Mouse (Mus musculus) CH12.LX (cell line): ENCODE measurements around the gene Fam72a. TPM values are rescaled to one million over a fixed set of nuclear protein-coding genes. Genes with fewer than 3 reads are reported as not detected.

Experiments used
- DNase-seq: peaks from one replicate; pipeline ENCODE4 v3.0.0-alpha.2; 2013; ENCODE audit errors: extremely low read depth
- H3K27ac ChIP-seq: 2 replicates; pipeline ENCODE4 v1.5.1; 2012; ENCODE audit warnings: low read depth, mild to moderate bottlenecking, control low read depth, moderate library complexity; ENCODE audit not compliant: insufficient read depth
- H3K27me3 ChIP-seq: replicated peaks from 2 replicates; pipeline ENCODE3; 2012; ENCODE audit warnings: inconsistent platforms
- H3K36me3 ChIP-seq, 2 experiments: replicated peaks in 1 of 2; 2 replicates each; pipeline versions ENCODE3 to v1.6.1; 2012; ENCODE audit warnings: inconsistent platforms in 1 of 2, low read length in 1 of 2, mild to moderate bottlenecking in 1 of 2, mixed read lengths in 1 of 2, moderate library complexity in 1 of 2; ENCODE audit not compliant: control insufficient read depth in 1 of 2, insufficient read depth in 1 of 2
- H3K4me1 ChIP-seq, 2 experiments: 2 replicates each; pipeline ENCODE4 v1.6.1; 2012; ENCODE audit warnings: inconsistent platforms in 1 of 2, moderate library complexity in 1 of 2; ENCODE audit not compliant: insufficient read depth in 2 of 2, control insufficient read depth in 1 of 2
- H3K4me2 ChIP-seq: 2 replicates; pipeline ENCODE4 v1.6.1; 2012; ENCODE audit warnings: low read depth, mild to moderate bottlenecking, control low read depth; ENCODE audit not compliant: poor library complexity, insufficient read depth, severe bottlenecking
- H3K4me3 ChIP-seq, 3 experiments: fragments of 150-350 bp in 1 of 3; sonication (generic) in 1 of 3; replicated peaks in 1 of 3; 2 replicates each; pipeline versions ENCODE3 to v1.5.1; 2011 to 2012; ENCODE audit warnings: low read depth in 2 of 3, low read length in 2 of 3, mild to moderate bottlenecking in 2 of 3, moderate library complexity in 2 of 3, control low read depth in 1 of 3, improper control_type of control experiment in 1 of 3, inconsistent platforms in 1 of 3, mixed read lengths in 1 of 3; ENCODE audit not compliant: poor library complexity in 1 of 3
- H3K79me2 ChIP-seq: replicated peaks from 2 replicates; pipeline ENCODE4 v1.6.1; 2012; ENCODE audit warnings: mild to moderate bottlenecking, moderate library complexity; ENCODE audit not compliant: control insufficient read depth, poor library complexity, insufficient read depth, severe bottlenecking; ENCODE audit errors: extremely low read depth
- H3K9ac ChIP-seq: 2 replicates; pipeline ENCODE4 v1.6.1; 2012; ENCODE audit warnings: low read depth, mild to moderate bottlenecking, control low read depth, moderate library complexity; ENCODE audit not compliant: insufficient read depth
- H3K9me3 ChIP-seq: replicated peaks from 2 replicates; pipeline ENCODE3; 2012; ENCODE audit warnings: low read length, inconsistent platforms, mixed read lengths
- ELF1 ChIP-seq: IDR thresholded peaks from 2 replicates; pipeline ENCODE4 v1.6.1; 2014; ENCODE audit warnings: low read depth, mild to moderate bottlenecking, inconsistent platforms, low read length, improper control_type of control experiment
- EP300 ChIP-seq: IDR thresholded peaks from 2 replicates; pipeline ENCODE4 v1.6.1; 2011; ENCODE audit warnings: low read length, improper control_type of control experiment
- ETS1 ChIP-seq: conservative IDR thresholded peaks from 2 replicates; pipeline ENCODE4 v1.6.1; 2012; ENCODE audit warnings: low read depth, mild to moderate bottlenecking, inconsistent platforms, low read length, improper control_type of control experiment, moderate library complexity
- GABPA ChIP-seq: IDR thresholded peaks from 2 replicates; pipeline ENCODE4 v1.6.1; 2012; ENCODE audit warnings: low read depth, low read length, improper control_type of control experiment, inconsistent platforms; ENCODE audit not compliant: insufficient replicate concordance
- HCFC1 ChIP-seq: IDR thresholded peaks from 2 replicates; pipeline ENCODE4 v1.6.1; 2012; ENCODE audit warnings: low read depth, mild to moderate bottlenecking, inconsistent platforms, low read length, improper control_type of control experiment
- IRF4 ChIP-seq: IDR thresholded peaks from 2 replicates; pipeline ENCODE4 v1.6.1; 2014; ENCODE audit warnings: low read depth, mild to moderate bottlenecking, inconsistent platforms, low read length, improper control_type of control experiment
- MAZ ChIP-seq: IDR thresholded peaks from 2 replicates; pipeline ENCODE4 v1.6.1; 2012; ENCODE audit warnings: low read depth, mild to moderate bottlenecking, inconsistent platforms, low read length, improper control_type of control experiment, moderate library complexity
- MEF2A ChIP-seq: IDR thresholded peaks from 2 replicates; pipeline ENCODE4 v1.6.1; 2014; ENCODE audit warnings: low read depth, mild to moderate bottlenecking, inconsistent platforms, low read length, improper control_type of control experiment, borderline replicate concordance
- MXI1 ChIP-seq: IDR thresholded peaks from 2 replicates; pipeline ENCODE4 v1.6.1; 2011; ENCODE audit warnings: mild to moderate bottlenecking, low read depth, low read length, improper control_type of control experiment
- PAX5 ChIP-seq: IDR thresholded peaks from 2 replicates; pipeline ENCODE4 v1.6.1; 2012; ENCODE audit warnings: low read length, inconsistent platforms, mixed read lengths
- POLR2A ChIP-seq: IDR thresholded peaks from 2 replicates; pipeline ENCODE4 v1.6.1; 2011; ENCODE audit warnings: low read depth, mild to moderate bottlenecking, improper control_type of control experiment, low read length
- POLR2AphosphoS2 ChIP-seq: IDR thresholded peaks from 2 replicates; pipeline ENCODE4 v1.6.1; 2011; ENCODE audit warnings: low read depth, low read length, improper control_type of control experiment
- RAD21 ChIP-seq: IDR thresholded peaks from 2 replicates; pipeline ENCODE4 v1.6.1; 2011; ENCODE audit warnings: low read depth, mild to moderate bottlenecking, low read length, improper control_type of control experiment, moderate library complexity
- RCOR1 ChIP-seq: conservative IDR thresholded peaks from 2 replicates; pipeline ENCODE4 v1.6.1; 2012; ENCODE audit warnings: low read depth, mild to moderate bottlenecking, inconsistent platforms, low read length, improper control_type of control experiment
- SIN3A ChIP-seq: IDR thresholded peaks from 2 replicates; pipeline ENCODE4 v1.6.1; 2012; ENCODE audit warnings: low read length, improper control_type of control experiment, inconsistent platforms
- TCF12 ChIP-seq: IDR thresholded peaks from 2 replicates; pipeline ENCODE4 v1.6.1; 2014; ENCODE audit warnings: low read depth, mild to moderate bottlenecking, inconsistent platforms, low read length, improper control_type of control experiment
- UBTF ChIP-seq: IDR thresholded peaks from 2 replicates; pipeline ENCODE4 v1.6.1; 2012; ENCODE audit warnings: low read depth, mild to moderate bottlenecking, inconsistent platforms, low read length, improper control_type of control experiment, moderate library complexity
- ZMIZ1 ChIP-seq: IDR thresholded peaks from 2 replicates; pipeline ENCODE4 v1.6.1; 2012; ENCODE audit warnings: low read depth, mild to moderate bottlenecking, inconsistent platforms, low read length, improper control_type of control experiment
- ZNF384 ChIP-seq: IDR thresholded peaks from 2 replicates; pipeline ENCODE4 v1.6.1; 2012; ENCODE audit warnings: low read depth, low read length, improper control_type of control experiment, inconsistent platforms
- dilution Hi-C: fragments of 300-500 bp; cut with MboI; formaldehyde crosslinking; loops from 2 replicates; pipeline ENCODE4 v1.14.3; 2020; ENCODE audit warnings: low sequenced_read_pairs; ENCODE audit not compliant: extremely low pct_unique_long_range_greater_than_20kb, extremely low pct_ligation_motif_present
- in situ Hi-C: fragments of 300-500 bp; cut with MboI; formaldehyde crosslinking; loops from 3 replicates; pipeline ENCODE4 v1.14.3; 2019; ENCODE audit warnings: low sequenced_read_pairs, low pct_ligation_motif_present, low pct_unique_long_range_greater_than_20kb, mixed read lengths
- polyA plus RNA-seq: library from polyadenylated mRNA; unstranded; fragments of >175 nt; gene quantifications from 2 replicates; pipeline ENCODE4 v1.2.1, GENCODE M21; 2012; ENCODE audit warnings: low read depth; ENCODE audit not compliant: insufficient read length
- total RNA-seq, 2 experiments: library from RNA; depleted of rRNA; stranded (reverse); fragments of 300-350 nt in 1 of 2; fragments of >200 nt in 1 of 2; gene quantifications; 2 replicates each; pipeline ENCODE4 v1.2.3; 2012 to 2014

Fam72a gene
- total and polyA plus RNA-seq, 3 experiments = 10.5 to 22.4 (median 19.1) TPM

DNA sequence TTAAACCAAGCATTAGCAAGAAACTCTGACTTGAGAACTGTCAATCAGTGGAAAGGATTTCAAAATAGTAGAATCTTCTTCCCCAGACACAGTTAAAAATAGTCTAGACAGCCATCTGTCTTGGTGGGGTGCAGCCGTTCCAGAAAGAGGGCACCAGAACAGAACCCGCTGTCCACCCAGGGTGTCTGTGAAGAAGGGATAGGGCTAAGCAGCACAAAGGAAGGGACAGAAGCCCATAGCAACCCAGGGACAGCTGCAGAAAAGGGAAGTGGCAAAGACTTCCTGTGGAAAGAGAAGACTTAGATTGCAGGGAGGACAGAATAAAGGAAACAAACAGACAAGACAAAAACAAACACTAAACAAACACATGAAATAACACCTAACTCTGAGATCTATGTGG, 35.3 kb upstream of the Fam72a start:
- in situ Hi-C loops = no loop called here
- Histone ChIP-seq H3K4me1 (peaks cover 3 to 51% of the 10 kb centered on the region in 2 experiments; a peak in 3 of 4 replicates), H3K79me2 (peaks cover 11% of the 10 kb centered on the region; the same call in 1 of the 2 replicates), H3K27ac (no peak overlapping the region), H3K27me3 (no peaks in the 10 kb centered on the region), H3K9me3 (no peaks in the 10 kb centered on the region), H3K36me3 (peaks cover 0 to 16% of the 10 kb centered on the region in 2 experiments), H3K4me2 (no peak overlapping the region), H3K4me3 (no peak overlapping the region), H3K9ac (no peak overlapping the region)
- peak; percentile 49 for DNase-seq
- dilution Hi-C loops = no loop called here
- TF ChIP-seq ZMIZ1 (no peak), EP300 (peak; percentile 55; the same call in 1 of the 2 replicates)

- dilution Hi-C loops = no loop called here
- in situ Hi-C loops = no loop called here
- peaks cover 11% of the 10 kb centered on the region; the same call in 1 of the 2 replicates for H3K79me2 ChIP-seq
- no peak overlapping the region for H3K9ac ChIP-seq
- H3K4me2 ChIP-seq = no peak overlapping the region
- H3K36me3 ChIP-seq = peaks cover 0 to 15% of the 10 kb centered on the region in 2 experiments
- H3K9me3 ChIP-seq = no peaks in the 10 kb centered on the region
- TF ChIP-seq ETS1 (no peak), GABPA (no peak), RAD21 (no peak), TCF12 (no peak), HCFC1 (no peak), SIN3A (no peak), ZNF384 (no peak), EP300 (no peak), PAX5 (no peak), MXI1 (no peak), POLR2A (no peak), MAZ (no peak), ELF1 (no peak), RCOR1 (no peak), UBTF (no peak), POLR2AphosphoS2 (no peak), IRF4 (no peak), ZMIZ1 (no peak), MEF2A (no peak)
- DNase-seq = no peak
- H3K27ac ChIP-seq = no peak overlapping the region
- H3K27me3 ChIP-seq = no peaks in the 10 kb centered on the region
- H3K4me3 ChIP-seq = no peak overlapping the region
- peaks cover 3 to 45% of the 10 kb centered on the region in 2 experiments; a peak in 3 of 4 replicates for H3K4me1 ChIP-seq
Measured at GRCm38 (mm10) chr1:131493966-131494898, 33.5 kb upstream of the Fam72a start.
